Mouse (Mus musculus) cerebral cortex, adult 2 months (tissue): ENCODE data around the gene Kbtbd4.

ENCODE experiments used
- WGBS: fragments of 180-500 bp; shearing (Covaris S2); methylation state at CpG from one replicate; pipeline ENCODE4 v1.1.7; 2018; 5-methylcytosine and 5-hydroxymethylcytosine counted together

Gene Kbtbd4

GRCm38 (mm10) chr2:90910861-90911260, 6.3 kb downstream of the Kbtbd4 start:
- 55% methylated on average over 1 of the region's 1 CpGs for WGBS

GRCm38 (mm10) chr2:90911668-90912067, 7.1 kb downstream of the Kbtbd4 start:
- WGBS = 53% methylated on average over 1 of the region's 1 CpGs

GRCm38 (mm10) chr2:90913671-90914070, 9.1 kb downstream of the Kbtbd4 start:
- WGBS = 52% methylated on average over 2 of the region's 2 CpGs

GRCm38 (mm10) chr2:90915516-90915915, 11.0 kb downstream of the Kbtbd4 start:
- WGBS = 75% methylated on average over 1 of the region's 1 CpGs

- 11% methylated on average over 7 of the region's 7 CpGs for WGBS
Observed at GRCm38 (mm10) chr2:90916560-90917232, 12.2 kb downstream of the Kbtbd4 start.

GRCm38 (mm10) chr2:90917233-90917998, 12.9 kb downstream of the Kbtbd4 start:
- WGBS = 1% methylated on average over 73 of the region's 73 CpGs

- WGBS = 6% methylated on average over 16 of the region's 16 CpGs
Observed at GRCm38 (mm10) chr2:90917999-90918698, 13.6 kb downstream of the Kbtbd4 start.

- 91% methylated on average over 1 of the region's 1 CpGs for WGBS
Observed at GRCm38 (mm10) chr2:90921178-90921577, 16.6 kb downstream of the Kbtbd4 start.

GRCm38 (mm10) chr2:90922636-90923035, 18.1 kb downstream of the Kbtbd4 start:
- 95% methylated on average over 2 of the region's 2 CpGs for WGBS

- 91% methylated on average over 13 of the region's 13 CpGs for WGBS
Observed at GRCm38 (mm10) chr2:90928566-90928965, 24.0 kb downstream of the Kbtbd4 start.

- WGBS = 88% methylated on average over 8 of the region's 8 CpGs
Observed at GRCm38 (mm10) chr2:90931829-90932228, 27.3 kb downstream of the Kbtbd4 start.

GRCm38 (mm10) chr2:90932273-90932672, 27.7 kb downstream of the Kbtbd4 start:
- 77% methylated on average over 2 of the region's 2 CpGs for WGBS

- 70% methylated on average over 3 of the region's 3 CpGs for WGBS
Observed at GRCm38 (mm10) chr2:90938362-90938761, 33.8 kb downstream of the Kbtbd4 start.

- WGBS = 32% methylated on average over 8 of the region's 8 CpGs
Observed at GRCm38 (mm10) chr2:90939750-90940149, 35.2 kb downstream of the Kbtbd4 start.

- WGBS = under 1% methylated on average over 90 of the region's 113 CpGs
Observed at GRCm38 (mm10) chr2:90940233-90941229, 36.0 kb downstream of the Kbtbd4 start, which contains the start of gene Celf1. Gene Celf1, plus strand, starts transcription at chr2:90940382.

- 19% methylated on average over 2 of the region's 2 CpGs for WGBS
Observed at GRCm38 (mm10) chr2:90941744-90942143, 37.2 kb downstream of the Kbtbd4 start.

- WGBS = 70% methylated on average over 5 of the region's 5 CpGs
Observed at GRCm38 (mm10) chr2:90950149-90950548, 45.6 kb downstream of the Kbtbd4 start.

GRCm38 (mm10) chr2:90953461-90953860, 48.9 kb downstream of the Kbtbd4 start:
- WGBS = 23% methylated on average over 3 of the region's 3 CpGs

- 14% methylated on average over 1 of the region's 1 CpGs for WGBS
Observed at GRCm38 (mm10) chr2:90956053-90956452, 51.5 kb downstream of the Kbtbd4 start.

- WGBS = 82% methylated on average over 3 of the region's 3 CpGs
Observed at GRCm38 (mm10) chr2:90958856-90959255, 54.3 kb downstream of the Kbtbd4 start.

GRCm38 (mm10) chr2:90960012-90960411, 55.5 kb downstream of the Kbtbd4 start:
- WGBS = 63% methylated on average over 2 of the region's 2 CpGs
